Mouse (Mus musculus): ENCODE data around the gene Slco3a1.

Gene Slco3a1

DNA sequence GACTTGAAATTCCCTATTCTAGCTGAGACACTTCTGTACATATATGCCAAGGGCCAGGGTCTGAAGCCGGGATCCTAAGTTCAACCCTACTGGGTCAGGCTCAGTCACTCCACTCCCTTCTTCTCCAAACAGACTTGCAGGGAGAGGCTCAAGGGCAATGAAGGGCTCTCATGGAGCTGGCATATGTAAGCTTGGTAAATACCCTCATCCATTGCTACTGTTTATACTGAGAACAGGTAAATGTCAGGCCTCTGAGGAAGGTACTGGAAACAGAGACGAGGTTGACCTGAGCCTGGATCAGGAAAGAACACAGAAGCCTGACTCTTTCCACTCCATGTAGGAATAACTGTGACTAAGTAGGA, 70.6 kb downstream of the Slco3a1 start:
- peak; percentile 57 for DNase-seq

DNA sequence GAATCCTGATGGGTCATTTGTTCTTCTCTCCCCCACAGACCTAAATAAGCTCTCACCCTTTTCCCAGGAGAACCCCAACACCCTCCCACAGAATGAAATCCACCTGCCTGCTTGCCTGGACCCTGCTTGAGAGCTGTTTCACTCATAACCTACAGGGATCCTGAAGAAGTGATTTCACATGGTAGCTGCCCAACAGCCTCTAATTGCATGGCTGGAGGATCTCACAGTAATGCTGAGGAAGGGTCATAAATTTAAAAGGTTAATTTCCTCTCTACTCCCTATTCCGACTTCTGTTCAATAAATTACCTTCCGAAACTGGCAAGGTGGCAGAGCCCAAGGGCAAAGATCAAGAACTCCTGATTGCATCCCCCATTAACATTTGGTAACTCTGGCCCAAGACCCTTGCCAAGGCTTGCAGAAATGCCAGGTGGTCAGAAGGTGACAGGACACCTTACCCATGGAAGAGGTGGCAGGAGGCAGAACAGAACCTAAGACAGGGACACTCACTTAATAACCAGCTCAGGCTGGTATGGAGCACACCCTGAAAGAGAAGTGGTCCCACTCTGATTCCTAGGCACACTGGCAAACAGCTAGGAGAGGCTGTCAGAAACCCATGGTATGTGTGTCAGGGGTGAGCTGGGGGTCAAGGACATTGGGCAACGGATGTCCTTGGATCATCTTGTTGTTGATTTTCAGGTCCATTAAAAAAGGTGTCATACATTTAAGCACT, 71.1 kb downstream of the Slco3a1 start:
- DNase-seq = no peak

DNA sequence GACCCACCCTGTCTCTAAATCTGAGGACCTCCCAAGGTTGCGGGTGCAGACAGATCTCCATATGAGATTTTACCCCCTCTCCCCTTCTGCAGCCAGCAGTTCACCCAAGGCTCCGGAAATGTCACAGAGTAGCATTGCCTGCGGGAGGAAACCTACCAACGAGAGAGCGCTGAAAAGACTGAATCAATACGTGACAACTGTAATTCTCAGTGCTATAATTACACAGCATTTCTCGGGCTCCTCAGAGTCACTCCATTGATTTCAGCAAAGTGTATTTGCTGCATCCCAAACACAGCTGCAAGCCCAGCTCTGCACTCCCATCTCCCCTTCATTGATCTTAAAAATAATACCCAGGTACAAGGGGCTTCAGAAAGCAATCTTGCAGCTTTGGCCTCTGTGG, 82.8 kb downstream of the Slco3a1 start:
- no peak for DNase-seq

DNA sequence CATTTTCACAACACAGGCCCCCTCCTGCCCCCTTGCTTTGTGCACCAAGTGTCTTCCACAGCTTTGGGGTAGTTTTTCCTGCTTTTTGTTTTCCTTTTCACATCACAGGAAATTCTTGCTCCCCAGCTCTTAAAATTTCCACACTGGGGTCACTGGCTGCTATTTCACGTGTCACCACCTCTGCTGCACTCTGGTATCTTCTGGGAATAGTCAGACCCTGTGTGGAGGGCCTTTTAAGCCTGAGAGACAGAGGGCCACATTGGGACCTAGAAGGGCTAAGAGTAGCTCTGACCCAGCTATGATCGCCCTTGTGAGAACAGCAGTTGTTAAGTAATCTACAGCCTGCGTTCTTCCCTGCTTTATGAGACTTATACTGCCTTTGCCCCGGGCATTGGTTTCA, 87.7 kb downstream of the Slco3a1 start:
- no peak for DNase-seq

DNA sequence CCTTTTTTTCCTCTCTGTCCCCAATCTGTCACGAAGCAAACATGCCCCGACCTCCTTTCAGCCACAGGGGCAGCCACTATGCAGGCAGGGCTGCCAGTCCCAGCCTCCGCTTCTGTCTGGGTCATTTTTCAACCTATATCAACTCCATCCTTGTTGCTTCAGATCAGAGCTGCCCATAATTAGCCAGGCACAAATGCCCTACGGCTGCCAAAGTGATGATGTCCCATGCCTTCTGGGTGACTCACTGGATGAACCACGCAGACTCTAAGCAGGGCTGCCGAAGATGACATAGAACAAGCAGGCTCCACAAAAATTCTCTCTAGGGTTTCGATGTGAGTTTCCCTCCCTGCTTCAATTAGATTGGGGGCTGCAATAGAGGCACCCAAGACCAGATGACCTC, 89.9 kb downstream of the Slco3a1 start:
- no peak for DNase-seq

DNA sequence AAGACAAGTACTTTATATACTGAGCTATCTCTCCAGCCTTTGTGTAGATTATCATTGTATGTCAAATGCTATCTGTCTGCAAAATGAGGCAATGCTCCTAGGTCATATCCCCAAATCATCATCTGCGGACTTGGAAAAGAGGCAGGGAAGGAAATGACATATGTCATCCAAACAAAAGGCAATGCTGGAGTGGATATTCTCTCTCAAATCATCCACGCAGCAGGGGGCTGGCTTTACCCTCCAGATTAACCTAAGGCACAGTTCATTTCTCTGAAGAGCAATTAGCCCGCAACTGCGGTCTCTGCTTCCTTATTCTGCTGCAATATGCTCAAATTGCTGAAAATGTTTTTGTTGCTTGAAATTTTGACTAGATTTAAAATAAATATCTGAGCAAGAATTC, 92.1 kb downstream of the Slco3a1 start:
- no peak for DNase-seq

DNA sequence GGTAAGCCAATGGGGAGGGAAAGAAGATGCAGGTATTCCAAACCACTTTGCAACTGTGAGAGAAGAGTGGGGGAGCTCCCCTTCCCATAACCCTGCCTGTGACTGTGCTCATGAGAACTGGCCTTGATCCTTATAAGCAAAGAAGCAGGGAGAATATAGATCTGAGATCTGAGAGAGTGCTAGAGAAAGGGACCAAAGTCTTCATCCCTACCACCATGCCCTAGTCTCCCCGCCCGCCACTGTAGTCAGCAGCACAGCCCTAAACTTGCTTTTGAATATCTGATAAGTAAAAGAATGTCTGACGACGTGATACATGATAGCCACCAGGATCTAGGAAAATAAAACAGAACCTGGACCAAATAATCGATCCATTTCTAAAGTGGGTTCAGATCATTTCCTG, 92.8 kb downstream of the Slco3a1 start:
- DNase-seq = no peak

DNA sequence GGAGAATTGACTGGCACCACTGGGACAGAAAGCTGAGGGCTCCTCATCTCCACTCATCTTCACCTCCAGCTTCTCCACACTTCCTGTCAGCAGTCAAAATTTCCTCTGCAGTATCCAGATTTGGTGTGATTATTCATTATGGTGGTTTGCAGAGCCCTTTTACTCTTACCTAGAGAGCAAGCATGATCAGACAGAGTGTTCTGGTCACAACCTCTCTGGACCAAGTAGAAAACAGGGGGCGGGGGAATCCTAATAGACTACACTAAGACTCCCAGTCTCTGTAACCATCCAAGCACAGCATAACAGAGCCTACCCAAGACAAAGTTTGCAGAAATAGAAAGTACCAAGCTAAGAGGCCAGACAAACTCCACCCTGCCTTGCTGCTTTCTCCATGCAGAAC, 93.4 kb downstream of the Slco3a1 start:
- no peak for DNase-seq

DNA sequence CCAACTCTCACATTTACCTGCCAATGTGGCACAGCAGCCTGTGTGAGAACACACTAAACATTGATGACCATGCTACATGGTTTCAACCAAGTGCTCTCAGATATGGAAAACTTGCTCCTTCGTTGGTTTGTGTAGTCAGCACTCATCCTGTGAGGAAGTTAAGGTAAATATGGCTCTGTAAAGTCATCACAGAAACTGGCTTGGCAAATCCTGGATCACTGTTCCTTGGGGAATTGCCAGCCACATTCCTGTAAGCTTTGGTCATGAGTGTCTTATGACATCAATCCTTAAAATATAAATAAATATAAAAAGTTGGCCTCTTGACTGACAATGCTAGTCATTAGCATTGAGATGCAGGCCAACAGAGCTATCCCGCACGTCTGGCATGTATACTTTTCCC, 94.8 kb downstream of the Slco3a1 start:
- peak; percentile 54 for DNase-seq

DNA sequence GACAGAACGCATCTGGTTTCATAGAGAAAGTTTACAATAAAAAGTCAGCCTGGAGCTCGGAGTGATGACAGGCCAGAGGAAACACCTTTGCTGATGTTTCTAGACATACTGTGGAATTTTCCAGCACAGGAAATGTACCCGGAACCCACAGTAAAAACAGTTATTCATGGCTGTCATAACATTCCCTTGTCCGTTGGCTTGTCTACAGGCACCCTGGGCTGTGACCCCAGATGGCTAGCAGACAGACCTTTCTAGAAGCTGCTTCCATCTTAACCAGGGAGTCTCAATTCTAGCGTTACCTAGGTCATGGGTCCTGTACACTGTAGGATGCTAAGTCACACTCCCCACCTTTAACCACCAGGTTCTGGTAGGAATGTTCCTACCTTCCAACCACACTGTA, 95.3 kb downstream of the Slco3a1 start:
- DNase-seq = peak; percentile 12

DNA sequence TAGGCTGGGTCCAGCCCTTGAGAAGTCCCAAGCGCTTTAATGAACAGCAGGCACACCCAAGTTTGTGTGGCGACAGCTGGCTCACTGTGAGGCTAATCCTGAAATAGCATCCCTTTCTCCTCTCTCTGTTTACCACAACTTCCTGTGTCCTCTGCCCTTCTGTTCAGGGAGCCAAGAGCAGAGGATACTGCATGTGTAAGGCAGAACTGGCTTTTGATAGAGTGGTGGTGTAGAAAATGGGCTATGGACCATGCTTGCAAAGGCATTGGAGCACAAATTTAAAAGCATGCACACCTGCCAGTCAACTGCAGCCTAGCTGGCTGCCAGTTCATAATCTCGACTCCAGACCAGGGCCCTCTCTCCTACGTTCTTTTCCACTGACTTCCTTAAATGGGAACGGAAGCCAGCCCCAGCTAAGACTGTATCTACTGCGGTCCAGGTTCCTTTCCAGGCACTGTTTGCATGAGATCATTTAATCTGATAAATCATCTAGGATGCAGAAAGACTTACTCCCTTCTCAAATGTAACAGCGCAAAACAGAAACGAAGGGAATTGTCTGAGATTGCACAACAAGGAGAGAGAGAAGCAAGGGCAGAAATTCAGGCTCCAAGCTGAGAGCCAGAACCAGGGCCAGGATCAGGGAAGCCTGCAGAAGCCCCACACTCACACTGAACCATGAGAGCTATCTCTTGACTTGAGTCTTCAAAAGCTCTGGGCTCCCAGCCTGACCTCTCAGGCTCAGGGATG, 95.9 kb downstream of the Slco3a1 start:
- peak; percentile 35 for DNase-seq

DNA sequence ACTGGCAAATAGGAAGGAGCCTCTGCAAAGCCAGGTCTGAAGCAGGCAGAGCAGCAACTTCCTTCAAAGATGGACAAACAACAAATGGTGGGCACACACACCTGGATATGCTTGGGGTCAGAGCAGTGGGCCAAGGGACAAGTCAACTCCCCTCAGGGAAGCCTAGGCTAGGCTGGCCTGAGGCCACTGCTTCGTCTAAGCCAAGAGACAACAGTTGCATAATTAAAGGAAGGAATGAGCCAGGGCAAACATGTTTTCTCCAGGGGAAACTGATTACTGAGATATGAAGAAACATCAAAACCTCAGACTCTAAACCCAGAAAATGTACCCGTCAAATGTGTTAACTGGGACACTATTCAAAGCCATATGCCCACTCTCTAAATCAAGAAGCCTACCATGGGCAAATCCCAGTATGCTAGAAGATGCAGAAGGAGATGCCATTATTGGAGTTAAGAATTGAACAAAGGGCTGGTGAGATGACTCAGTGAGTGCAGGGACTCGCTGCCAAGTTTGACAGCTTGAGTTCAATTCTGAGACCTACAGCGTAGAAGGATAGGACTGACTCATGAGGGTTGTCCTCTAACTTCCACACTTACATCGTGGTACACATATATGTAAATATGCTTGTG, 97.1 kb downstream of the Slco3a1 start:
- peak; percentile 68 for DNase-seq

DNA sequence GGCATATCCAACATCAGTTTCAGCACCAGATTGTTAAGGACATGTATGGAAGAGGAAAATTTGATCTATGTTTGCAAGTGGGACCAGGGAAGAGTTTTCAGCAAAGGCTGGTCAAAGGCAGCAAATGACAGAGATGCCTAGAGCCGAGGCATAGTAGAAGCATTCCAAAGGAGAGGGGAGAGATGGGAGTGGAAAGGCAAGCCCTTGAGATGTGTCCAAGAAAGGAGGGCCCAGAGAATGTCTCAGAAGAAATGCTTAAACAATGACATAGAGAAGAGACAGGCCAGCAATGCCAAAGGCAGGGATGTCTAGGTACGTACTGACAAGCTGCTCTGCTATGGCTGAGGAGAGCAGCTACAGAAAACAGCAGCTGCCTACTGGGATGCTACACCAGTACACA, 97.8 kb downstream of the Slco3a1 start:
- DNase-seq = no peak

DNA sequence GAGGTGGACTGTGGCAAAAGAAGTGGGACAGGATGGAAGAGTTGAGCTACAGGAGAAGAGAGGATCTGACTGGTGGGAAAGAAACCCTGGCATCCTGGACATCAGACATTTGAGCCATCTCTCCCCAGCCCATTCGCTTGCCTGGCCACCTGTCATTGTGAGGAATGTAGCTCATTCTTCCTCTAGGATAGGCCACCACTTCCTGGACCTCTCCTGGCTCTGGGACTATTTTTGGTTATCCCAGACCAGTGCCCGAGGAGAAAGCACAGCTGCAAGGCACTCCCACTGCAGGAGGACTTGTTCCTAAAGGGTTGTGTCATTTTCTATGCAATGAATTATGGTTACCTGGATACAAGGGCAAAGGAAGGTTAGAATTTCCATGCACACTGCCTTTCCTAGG, 103.5 kb downstream of the Slco3a1 start:
- DNase-seq = no peak

DNA sequence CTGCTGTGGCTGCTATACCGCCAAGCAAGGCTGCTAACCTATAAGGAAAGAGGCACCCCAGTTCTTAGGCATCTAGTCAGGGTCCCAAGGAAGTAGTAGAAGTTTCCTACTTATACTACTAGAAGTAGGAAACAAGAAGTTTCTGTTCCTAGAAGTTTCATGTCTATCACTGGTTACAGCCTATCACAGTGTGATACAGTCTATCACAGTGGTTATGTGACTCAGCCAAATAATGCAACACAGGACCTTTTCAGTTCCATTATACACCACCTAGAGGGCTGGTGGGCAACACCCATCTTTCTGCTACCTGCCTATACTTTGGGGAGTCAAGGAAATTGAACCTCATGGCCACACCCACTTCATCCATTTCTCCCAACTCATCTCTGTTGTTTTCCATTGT, 104.8 kb downstream of the Slco3a1 start:
- no peak for DNase-seq

DNA sequence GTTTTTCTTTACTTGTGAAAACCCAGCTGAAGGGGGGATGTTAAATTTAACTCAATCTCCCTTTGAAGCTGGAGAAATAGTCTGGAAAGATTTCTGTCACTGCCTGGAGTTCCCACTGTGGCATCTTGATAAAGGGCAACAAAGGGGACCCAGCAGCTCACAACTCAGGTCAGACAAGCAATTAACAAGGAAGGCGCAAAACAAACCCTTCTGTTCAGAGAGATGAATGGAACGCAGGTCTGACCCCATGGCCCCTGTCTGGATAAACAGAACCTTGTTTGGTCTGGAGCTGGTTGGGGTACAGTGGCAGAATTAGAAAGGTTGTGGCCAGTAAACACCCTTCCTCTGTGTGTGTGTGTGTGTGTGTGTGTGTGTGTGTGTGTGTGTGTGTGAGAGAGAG, 106.8 kb downstream of the Slco3a1 start:
- DNase-seq = no peak

DNA sequence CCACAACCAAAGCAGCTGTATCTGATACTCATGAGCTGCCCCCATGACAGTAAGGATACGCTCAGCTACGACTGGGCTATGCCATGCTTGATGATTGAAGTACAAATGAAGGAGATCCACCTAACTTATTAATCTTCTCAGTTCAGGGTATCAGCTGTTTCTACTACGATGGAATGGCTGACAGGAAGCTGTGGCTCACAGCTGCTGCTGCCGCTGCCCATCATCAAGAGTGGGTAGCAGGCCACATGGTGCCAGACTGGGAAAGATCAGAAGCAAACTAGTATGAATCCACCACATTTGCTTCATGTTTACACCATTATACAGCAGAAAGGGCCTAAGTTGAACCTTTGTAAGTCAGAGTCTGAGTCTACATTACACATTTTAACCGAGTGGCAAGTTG, 109.4 kb downstream of the Slco3a1 start:
- DNase-seq = no peak

DNA sequence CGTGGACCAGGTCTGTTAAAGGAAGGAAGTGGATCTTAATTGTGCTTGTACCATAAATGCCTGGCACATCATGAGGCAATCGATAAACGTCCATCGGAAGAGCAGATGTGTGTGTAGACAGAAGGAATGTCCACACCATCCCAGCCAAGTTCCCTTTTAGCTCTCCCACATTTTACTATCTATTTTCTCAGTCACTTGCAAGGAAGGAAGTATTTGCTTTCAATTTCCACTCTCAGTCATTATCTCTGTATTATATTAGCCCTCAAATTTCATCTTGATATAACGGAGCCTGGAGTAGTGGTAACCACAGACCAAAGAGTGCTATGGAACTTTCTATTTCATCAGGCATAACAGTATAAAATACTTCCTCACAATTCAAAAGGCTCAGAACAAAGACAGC, 112.2 kb downstream of the Slco3a1 start:
- no peak for DNase-seq

DNA sequence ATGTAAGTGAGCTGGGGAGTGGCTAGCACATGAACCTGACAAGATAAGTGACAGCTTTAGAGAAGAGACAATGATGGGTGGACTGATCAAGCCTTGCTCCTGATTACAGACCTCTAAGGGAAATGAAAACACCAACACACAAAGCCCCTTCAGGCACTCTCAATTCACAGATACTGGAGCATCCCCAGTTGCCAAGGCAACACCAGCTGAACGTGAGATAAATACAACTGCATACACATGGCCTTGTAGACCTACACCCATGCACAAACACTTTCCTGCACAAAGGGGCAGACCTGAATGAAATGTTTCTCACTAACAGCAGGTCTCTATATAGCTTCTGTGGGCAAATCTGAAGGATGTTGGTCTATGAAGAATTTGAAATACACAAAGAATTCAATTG, 117.0 kb downstream of the Slco3a1 start:
- DNase-seq = no peak

DNA sequence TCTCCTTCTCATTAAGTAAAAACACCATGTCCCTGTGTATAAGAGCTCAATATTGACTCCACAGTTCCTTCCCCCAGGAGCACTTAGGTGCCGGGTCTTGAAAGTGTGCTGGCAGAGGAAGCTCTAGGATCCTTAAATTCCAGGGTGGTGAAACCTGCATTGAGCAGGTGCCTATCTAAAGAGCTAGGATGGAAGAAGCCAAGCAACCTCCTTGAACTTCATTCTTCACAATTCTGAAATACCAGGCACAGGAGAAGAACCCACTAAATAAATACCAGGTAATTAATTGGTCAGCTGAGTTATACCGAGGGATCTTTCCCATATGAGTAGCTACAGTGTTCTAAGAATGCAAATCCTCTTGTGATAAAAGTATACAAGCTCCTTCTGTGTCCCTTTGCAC, 117.9 kb downstream of the Slco3a1 start:
- no peak for DNase-seq

DNA sequence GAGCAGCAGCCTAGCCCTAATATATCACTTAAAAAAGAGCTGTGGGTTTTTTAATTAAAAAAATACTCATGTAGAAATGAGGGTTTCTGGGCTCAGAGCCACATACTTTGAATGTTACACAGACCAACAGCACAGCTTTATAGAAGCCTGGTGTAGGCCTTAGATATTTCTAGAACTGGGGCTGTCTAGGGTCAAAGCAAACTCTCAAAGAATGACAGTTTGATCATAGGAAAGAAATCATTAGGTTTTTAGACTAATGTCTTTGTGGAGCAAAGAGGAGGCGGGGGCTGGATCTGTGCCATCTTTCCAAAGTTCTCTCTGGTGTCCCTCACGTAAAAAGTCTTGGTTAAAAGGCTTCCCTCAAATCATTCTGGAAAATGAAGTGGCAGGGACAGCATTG, 121.6 kb downstream of the Slco3a1 start:
- DNase-seq = peak; percentile 27

DNA sequence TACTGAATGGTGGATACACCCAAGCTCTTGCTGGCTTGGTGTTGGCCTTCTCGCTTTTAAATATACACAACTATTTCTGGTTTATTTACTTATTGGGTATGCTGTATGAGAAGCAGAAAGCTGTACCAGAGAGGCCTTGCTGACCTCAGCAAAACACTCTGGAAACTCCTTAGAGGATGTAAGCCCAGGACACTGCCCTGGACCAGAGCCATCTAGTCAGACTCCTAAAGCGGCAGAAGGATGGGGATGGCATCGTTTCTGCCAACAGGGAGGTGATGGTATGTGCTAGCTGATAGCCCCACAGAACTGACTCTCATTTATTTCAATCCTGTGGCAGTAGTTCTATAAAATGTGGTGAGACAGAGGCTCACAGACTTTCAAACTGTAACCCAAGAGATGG, 125.3 kb downstream of the Slco3a1 start:
- DNase-seq = peak; percentile 32

DNA sequence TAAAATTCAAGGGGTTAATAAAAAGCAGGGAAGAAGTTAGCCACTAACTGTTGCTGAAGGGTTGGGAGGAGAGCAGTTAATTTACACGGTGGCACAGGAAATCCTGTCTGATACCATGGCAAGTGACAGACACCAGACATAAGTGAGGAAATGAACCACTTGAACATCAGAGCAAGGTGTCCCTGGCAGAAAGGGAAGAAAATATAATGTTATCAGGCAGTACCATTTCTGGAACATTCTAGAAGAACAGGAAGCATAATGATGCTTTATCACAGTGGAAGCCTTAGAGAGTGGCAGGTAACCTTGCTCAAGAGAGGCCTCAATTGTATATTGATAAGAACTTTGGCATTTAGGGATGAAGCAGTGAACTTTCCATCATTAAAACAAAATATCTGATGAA, 127.4 kb downstream of the Slco3a1 start:
- DNase-seq = no peak

DNA sequence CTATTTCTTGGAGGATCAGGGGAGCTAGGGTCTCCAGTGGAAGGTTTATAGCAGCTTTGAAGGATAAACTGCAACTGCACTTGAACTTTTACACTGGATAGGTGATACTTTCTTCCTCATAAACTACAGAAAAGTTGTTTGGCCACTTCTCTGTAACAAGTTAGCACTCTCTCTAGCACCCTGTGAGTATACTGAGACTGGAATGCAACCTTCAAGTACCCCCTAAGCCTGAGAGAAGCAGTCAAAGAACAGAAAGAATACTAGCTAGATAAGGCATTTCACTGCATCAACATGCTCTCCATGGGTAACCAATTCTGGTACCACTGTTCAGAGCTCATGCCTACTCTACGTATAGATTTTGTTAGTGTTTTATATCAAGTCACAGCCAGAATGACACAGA, 128.6 kb downstream of the Slco3a1 start:
- no peak for DNase-seq

Measured in lung, postnatal 14 days (tissue).